Mouse (Mus musculus) MEL-GATA-1-ER (cell line): ENCODE results near the gene Gm28635.
A peak's percentile ranks its signal among the peaks of the same experiment; 100 is the strongest.
"Not testable (repeated sequence)": the region's sequence is repeated elsewhere in the genome, so short reads cannot be mapped to it uniquely, and the experiment has no call there.

ENCODE experiments used
- DNase-seq: peaks from one replicate; pipeline ENCODE4 v3.0.0-alpha.2; 2012; ENCODE audit warnings: low read depth; ENCODE audit errors: extremely low read depth

Gm28635 gene

GRCm38 (mm10) chr2:84688080-84688844 lies 10.4 kb upstream of the Gm28635 start:
- DNase-seq: no peak

DNA sequence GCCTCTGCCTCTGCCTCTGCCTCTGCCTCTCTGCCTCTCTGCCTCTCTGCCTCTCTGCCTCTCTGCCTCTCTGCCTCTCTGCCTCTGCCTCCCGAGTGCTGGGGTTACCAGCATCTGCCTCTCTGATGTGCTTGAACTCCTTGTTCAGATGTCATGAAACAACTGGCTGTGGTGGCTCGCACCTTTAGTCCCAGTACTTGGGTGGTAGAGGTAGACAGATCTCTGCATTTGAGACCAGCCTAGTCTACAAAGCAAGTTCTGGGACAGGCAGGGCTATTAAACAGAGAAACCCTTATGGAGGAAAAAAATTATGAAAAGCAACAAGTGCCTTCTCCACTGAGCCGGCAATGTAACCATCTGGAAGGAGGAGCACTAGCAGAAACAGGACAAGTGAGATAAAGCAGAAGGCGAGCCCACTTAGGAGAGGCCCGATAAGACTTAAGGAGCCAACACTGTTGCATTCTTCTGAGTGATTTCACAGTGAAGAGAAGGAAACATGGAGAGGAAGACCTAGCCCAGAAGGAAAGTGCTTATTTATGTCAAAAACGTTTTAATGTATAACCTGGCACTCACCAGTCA lies 4.9 kb upstream of the Gm28635 start:
- peak; percentile 67 for DNase-seq

DNA sequence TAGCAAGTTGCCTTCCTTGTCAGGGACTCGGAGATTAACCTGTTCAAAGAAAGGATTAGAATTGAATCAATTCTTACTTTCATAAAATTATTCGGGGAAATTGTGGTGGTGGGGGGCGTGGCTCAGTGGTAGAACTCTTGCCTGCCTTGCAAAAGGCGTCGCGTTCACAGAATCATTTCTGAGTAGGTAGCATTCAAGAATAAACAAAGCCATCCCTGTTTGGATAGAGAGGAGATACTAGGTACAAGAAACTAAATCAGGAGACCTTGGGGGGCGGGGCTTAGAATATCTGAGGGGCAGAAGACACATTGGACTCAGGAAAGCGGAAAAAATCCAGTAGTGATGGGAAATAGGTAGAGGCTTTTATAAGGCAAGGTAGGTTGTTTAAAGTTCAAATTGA lies 1.2 kb upstream of the Gm28635 start, which contains the start of gene Tmx2:
TSS of gene Tmx2 (minus strand) at position 125 of the 400 bp plus-strand sequence.
- DNase-seq: no peak

GRCm38 (mm10) chr2:84677270-84677967 lies 422 bp downstream of the Gm28635 start:
- no peak for DNase-seq

DNA sequence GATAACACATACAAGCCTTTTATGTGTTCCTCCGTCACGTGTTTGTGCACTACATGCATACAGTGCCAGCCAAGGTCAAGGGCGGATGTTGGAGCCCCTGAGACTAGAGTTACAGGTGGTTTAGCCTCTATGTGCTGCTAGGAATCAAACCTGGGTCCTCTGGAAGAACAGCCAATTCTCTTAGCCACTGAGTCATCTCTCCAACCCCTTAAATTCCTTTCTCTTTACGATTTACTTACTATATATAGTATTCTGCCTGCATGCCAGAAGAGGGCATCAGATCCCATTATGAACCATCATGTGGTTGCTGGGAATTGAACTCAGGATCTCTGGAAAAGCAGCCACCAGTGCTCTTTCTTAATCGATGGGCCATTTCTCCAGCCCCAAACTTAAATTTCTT lies 6.3 kb downstream of the Gm28635 start:
- DNase-seq: not testable (repeated sequence)

DNA sequence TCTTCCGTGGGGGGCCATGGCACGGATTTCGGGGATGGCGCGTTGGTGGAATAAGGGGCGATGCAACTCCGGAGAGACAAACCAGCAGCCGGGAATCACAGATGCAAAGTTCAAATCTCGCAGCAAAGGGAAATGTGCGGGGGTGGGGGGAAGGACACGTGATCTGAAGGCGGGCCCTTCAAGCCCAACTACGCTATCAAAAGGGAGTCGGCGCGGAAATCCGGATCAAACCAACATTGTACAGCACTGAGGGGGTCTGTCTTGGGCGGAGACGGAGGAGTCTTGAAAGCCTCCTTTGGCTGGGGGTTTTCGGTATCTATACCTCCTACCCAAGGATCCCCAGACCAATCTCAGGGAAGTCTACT lies 7.3 kb downstream of the Gm28635 start, which contains the start of gene Selenoh:
TSS of gene Selenoh (minus strand) at position 202 of the 365 bp plus-strand sequence.
- peak; percentile 90 for DNase-seq

- DNase-seq: no peak
Measured at GRCm38 (mm10) chr2:84669828-84670568, 7.8 kb downstream of the Gm28635 start.

GRCm38 (mm10) chr2:84666081-84666480 lies 11.8 kb downstream of the Gm28635 start:
- DNase-seq: no peak

DNA sequence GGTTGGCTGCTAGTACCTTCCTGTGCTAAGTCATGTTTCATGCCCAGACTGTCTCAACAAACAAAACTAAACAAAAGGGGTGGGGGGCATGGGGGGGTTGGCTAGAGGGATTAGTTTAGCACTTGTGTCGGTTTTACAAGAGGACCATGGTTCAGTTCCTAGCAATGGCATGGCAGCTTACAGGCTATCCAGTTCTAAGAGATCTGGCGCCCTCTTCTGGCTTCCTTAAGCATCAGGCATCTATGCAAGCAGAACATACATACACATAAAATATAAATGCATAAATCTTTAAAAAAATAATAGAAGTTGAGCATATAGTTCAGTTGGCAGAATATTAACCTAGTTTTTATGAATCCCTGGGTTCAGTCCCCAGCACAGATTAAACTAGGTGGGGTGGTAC lies 15.0 kb downstream of the Gm28635 start:
- DNase-seq: peak; percentile 75

DNA sequence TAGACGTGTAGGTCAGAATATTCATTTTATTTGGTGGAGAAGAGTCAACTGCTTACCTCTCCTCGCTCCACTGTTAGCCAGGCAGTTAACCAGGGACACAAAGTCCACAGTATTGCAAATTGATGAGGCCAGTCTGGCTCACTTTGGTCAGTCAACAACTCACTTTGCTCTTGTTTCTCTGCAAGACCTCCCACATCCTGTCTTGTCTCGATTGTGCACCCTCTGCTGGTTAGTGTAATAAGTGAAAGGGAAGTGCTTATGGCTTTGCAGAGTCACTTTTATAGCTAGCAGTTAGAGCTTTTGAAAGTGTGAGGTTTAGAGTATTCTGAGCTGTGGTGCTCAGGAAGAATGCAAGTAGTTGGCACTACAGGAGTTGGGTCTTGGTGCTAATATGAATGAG lies 17.6 kb downstream of the Gm28635 start:
- peak; percentile 60 for DNase-seq

DNA sequence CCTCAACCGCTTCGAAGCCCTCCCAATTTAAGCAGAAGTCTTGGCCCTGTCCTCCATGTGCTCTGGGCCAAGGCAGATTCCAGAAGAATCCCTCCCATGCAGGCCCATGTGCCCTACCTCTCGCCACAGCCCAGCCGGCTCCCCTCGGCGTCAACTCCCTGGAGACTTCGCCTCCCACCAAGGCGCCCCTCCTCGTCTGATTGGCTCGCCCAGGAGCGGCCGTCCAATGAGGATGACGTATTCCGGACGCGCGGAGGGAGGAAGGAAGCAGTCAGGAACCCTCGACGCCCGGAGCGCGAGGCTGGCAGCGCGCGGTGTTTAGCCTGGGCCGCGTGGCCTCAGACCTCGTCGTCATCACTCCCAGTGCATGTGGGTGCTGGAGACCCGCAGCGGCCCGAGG lies 19.0 kb downstream of the Gm28635 start, which contains the start of gene Btbd18:
TSS of gene Btbd18 (plus strand) at position 274 of the 400 bp plus-strand sequence.
- no peak for DNase-seq

DNA sequence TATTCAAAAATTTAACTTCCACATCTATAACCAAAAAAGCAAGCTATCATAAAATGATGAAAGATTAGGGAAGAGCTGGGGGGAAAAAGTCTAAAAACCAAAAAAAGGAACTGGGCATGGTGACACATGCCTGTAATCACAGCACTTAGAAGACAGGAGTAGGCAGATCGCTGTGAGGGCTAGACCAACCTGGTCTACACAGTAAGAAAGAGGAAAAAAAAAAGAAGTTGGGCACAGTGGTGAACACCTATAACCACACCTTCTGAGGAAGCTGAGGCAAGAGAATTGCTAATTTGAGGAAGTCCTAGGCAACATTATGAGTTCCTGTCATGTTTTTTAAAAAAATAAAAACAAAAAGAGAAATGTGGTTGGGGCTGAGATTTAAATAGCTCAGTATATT lies 22.0 kb downstream of the Gm28635 start:
- DNase-seq: no peak

DNA sequence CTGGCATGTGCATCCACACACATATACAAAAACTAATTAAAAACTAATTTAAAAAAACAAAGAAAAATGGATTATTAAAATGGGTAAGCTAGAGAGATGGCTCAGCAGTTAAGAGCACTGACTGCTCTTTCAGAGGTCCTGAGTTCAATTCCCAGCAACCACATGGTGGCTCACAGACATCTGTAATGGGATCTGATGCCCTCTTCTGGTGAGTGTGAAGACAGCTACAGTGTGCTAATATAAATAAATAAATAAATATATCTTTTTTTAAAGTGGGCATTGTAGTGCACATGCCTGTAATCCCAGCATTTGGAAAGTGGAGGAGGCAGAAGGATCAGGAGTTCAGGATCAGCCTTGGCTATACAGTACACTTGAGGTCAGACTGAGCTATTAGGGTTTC lies 24.5 kb downstream of the Gm28635 start:
- DNase-seq: no peak

GRCm38 (mm10) chr2:84650464-84651195 lies 27.2 kb downstream of the Gm28635 start, which contains the start of gene Ctnnd1:
Gene Ctnnd1, minus strand, starts transcription at chr2:84650765.
- DNase-seq: peak; percentile 88

DNA sequence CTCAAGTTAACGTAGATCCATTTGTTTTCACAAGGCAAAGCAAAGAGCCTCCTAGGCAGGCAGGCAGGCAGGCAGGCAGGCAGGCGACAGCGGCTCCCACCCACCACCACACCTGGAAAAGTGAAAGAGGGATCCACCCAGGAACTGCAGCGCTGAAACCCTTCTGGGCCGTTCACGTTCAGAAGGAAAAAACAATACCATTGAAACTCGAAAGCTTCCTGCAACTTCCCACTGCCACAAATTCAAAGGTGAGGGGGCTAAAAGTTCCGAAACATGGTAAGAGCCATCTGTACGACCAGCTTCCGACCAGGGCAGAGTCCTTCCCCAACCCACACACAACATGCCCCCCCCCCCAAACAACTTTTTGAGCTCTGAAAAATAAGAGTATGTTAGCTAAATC lies 28.2 kb downstream of the Gm28635 start:
- DNase-seq: no peak

GRCm38 (mm10) chr2:84648369-84648768 lies 29.5 kb downstream of the Gm28635 start:
- no peak for DNase-seq

GRCm38 (mm10) chr2:84647051-84647568 lies 30.7 kb downstream of the Gm28635 start:
- DNase-seq: no peak

- no peak for DNase-seq
Measured at GRCm38 (mm10) chr2:84646138-84646537, 31.7 kb downstream of the Gm28635 start.

GRCm38 (mm10) chr2:84640833-84641232 lies 37.0 kb downstream of the Gm28635 start:
- no peak for DNase-seq

GRCm38 (mm10) chr2:84638428-84639220 lies 39.2 kb downstream of the Gm28635 start:
- DNase-seq: no peak
